Mouse (Mus musculus) monocyte, adult 2 months (primary cell): Measurements from ENCODE around the gene Cmtr1.
"Not testable (repeated sequence)": the region's sequence is repeated elsewhere in the genome, so short reads cannot be mapped to it uniquely, and the experiment has no call there.

Experiments
- DNase-seq, 2 experiments: peaks; one replicate each; pipeline ENCODE4 v3.0.0; 2022; ENCODE audit warnings: low spot score in 2 of 2, low read depth in 1 of 2

The Cmtr1 gene

GRCm38 (mm10) chr17:29660076-29660761, at the start of gene Cmtr1:
Gene Cmtr1, plus strand, starts transcription at chr17:29660595.
- peak; percentile 91 to 97 for DNase-seq

- DNase-seq = not testable (repeated sequence)
Measured at GRCm38 (mm10) chr17:29613453-29613852, 46.9 kb upstream of the Cmtr1 start.

- DNase-seq = peak; percentile 78 to 88
Measured at GRCm38 (mm10) chr17:29614115-29615023, 46.0 kb upstream of the Cmtr1 start, which contains the start of the genes Rnf8 and Gm28043. Gene Rnf8, plus strand, starts transcription at chr17:29614790. Gene Gm28043, plus strand, starts transcription at chr17:29614876.

GRCm38 (mm10) chr17:29615024-29615551, 45.3 kb upstream of the Cmtr1 start:
- no peak for DNase-seq

GRCm38 (mm10) chr17:29615616-29616015, 44.8 kb upstream of the Cmtr1 start:
- DNase-seq = no peak

- DNase-seq = no peak
Measured at GRCm38 (mm10) chr17:29619231-29619630, 41.2 kb upstream of the Cmtr1 start.

- no peak for DNase-seq
Measured at GRCm38 (mm10) chr17:29623488-29623887, 36.9 kb upstream of the Cmtr1 start.

GRCm38 (mm10) chr17:29627285-29627684, 33.1 kb upstream of the Cmtr1 start:
- DNase-seq = no peak

GRCm38 (mm10) chr17:29628946-29629345, 31.4 kb upstream of the Cmtr1 start:
- DNase-seq = no peak

- no peak for DNase-seq
Measured at GRCm38 (mm10) chr17:29629620-29630019, 30.8 kb upstream of the Cmtr1 start.

GRCm38 (mm10) chr17:29632312-29632711, 28.1 kb upstream of the Cmtr1 start:
- DNase-seq = no peak

- no peak for DNase-seq
Measured at GRCm38 (mm10) chr17:29635492-29635891, 24.9 kb upstream of the Cmtr1 start.

- no peak for DNase-seq
Measured at GRCm38 (mm10) chr17:29636118-29636517, 24.3 kb upstream of the Cmtr1 start.

- no peak for DNase-seq
Measured at GRCm38 (mm10) chr17:29637377-29637776, 23.0 kb upstream of the Cmtr1 start.

GRCm38 (mm10) chr17:29637895-29638294, 22.5 kb upstream of the Cmtr1 start:
- peak in 1 of 2 experiments; percentile 26 for DNase-seq

- DNase-seq = no peak
Measured at GRCm38 (mm10) chr17:29640971-29641370, 19.4 kb upstream of the Cmtr1 start.

GRCm38 (mm10) chr17:29642219-29642618, 18.2 kb upstream of the Cmtr1 start:
- no peak for DNase-seq

GRCm38 (mm10) chr17:29658249-29658648, 2.1 kb upstream of the Cmtr1 start:
- no peak for DNase-seq

GRCm38 (mm10) chr17:29660762-29661391, 482 bp downstream of the Cmtr1 start:
- no peak for DNase-seq

GRCm38 (mm10) chr17:29662145-29662544, 1.8 kb downstream of the Cmtr1 start:
- no peak for DNase-seq
